Mouse (Mus musculus) fat pad, adult 2 months (tissue): ENCODE data around the gene Gm43738.

Experiments
- DNase-seq: peaks from one replicate; pipeline ENCODE4 v3.0.0-alpha.2; 2011; ENCODE audit warnings: low read depth, low spot score; ENCODE audit errors: extremely low read depth

Gene Gm43738

GRCm38 (mm10) chr3:89043359-89043758 lies 57.5 kb downstream of the Gm43738 start:
- no peak for DNase-seq
